16 mouse cellular contexts compared by ENCODE assay signal in genomic region chr2:135300480-135300879, GRCm38 (mm10).
"Had no signal": no experiment of that assay in that cellular context is flagged by ENCODE, and none has a peak within 500 bp of the region (broad histone marks: within the 10 kb centered on the region; RNA-seq: fewer than 3 reads in every experiment).

No protein-coding gene starts in this region.

- H3K27me3 ChIP-seq: neural tube, embryonic 12.5 days; neural tube, embryonic 15.5 days; stomach, embryonic 15.5 days had no signal

- H3K9ac ChIP-seq: neural tube, embryonic 12.5 days; neural tube, embryonic 15.5 days; stomach, embryonic 15.5 days had no signal

- H3K4me3 ChIP-seq: neural tube, embryonic 12.5 days; neural tube, embryonic 15.5 days; stomach, embryonic 15.5 days had no signal

- H3K4me2 ChIP-seq: neural tube, embryonic 12.5 days; neural tube, embryonic 15.5 days; stomach, embryonic 15.5 days had no signal

- H3K36me3 ChIP-seq: neural tube, embryonic 12.5 days; neural tube, embryonic 15.5 days; stomach, embryonic 15.5 days had no signal

- DNase-seq: retina, postnatal 1 day; right cerebral cortex, adult 18-20 months; right cerebral cortex, postnatal 14 days; right cerebral cortex, postnatal 25 days; right cerebral cortex, postnatal 4 days; spleen, adult 18-20 months; thymus, adult 18-20 months; thymus, adult 2 months; thymus, postnatal 14 days; thymus, postnatal 25 days; thymus, postnatal 36 days; thymus, postnatal 4 days had no signal

- H3K9me3 ChIP-seq: neural tube, embryonic 12.5 days; neural tube, embryonic 15.5 days; stomach, embryonic 15.5 days had no signal

- H3K27ac ChIP-seq: neural tube, embryonic 12.5 days; neural tube, embryonic 15.5 days; stomach, embryonic 15.5 days; stomach, postnatal 0 days had no signal

- H3K4me1 ChIP-seq: neural tube, embryonic 12.5 days; stomach, embryonic 15.5 days had no signal
